Mouse (Mus musculus): ENCODE data around the gene Iqce. TPM values are rescaled to one million over a fixed set of nuclear protein-coding genes. Genes with fewer than 3 reads are reported as not detected.
"Not testable (repeated sequence)": the region's sequence is repeated elsewhere in the genome, so short reads cannot be mapped to it uniquely, and the experiment has no call there.

The Iqce gene
- total and polyA plus RNA-seq, 2 experiments, result 2.3 to 5.5 TPM

- Histone ChIP-seq H3K36me3 (ENCODE audit: control insufficient read depth, insufficient read depth, low read length) (peaks cover 1% of the 10 kb centered on the region; the same call in 1 of the 2 replicates), H3K9ac (ENCODE audit: low read depth, low read length) (no peak overlapping the region), H3K79me2 (ENCODE audit: control insufficient read depth, insufficient read depth, low read length) (no peaks in the 10 kb centered on the region), H3K4me3 (ENCODE audit: insufficient read depth, low read depth, low read length) (no peak overlapping the region), H3K4me1 (ENCODE audit: control insufficient read depth, insufficient read depth, low read length) (no peaks in the 10 kb centered on the region), H3K27me3 (ENCODE audit: control insufficient read depth, insufficient read depth, low read length) (no peaks in the 10 kb centered on the region), H3K27ac (replicated peaks; ENCODE audit: insufficient read depth, low read depth, low read length) (no peak overlapping the region)
- DNase-seq (ENCODE audit: extremely low read depth, low read depth, low spot score), result no peak
- TF ChIP-seq CTCF (IDR thresholded peaks at IDR 0.05; ENCODE audit: low read depth, low read length) (no peak), POLR2A (IDR thresholded peaks at IDR 0.05; ENCODE audit: extremely low read depth, insufficient read depth, low read length) (no peak)
- WGBS, result 94% methylated on average over 11 of the region's 11 CpGs
These were observed 26.5 kb downstream of the Iqce start for GRCm38 (mm10) chr5:140675640-140676039.

- Histone ChIP-seq H3K4me1 (ENCODE audit: control insufficient read depth, insufficient read depth, low read length) (no peaks in the 10 kb centered on the region), H3K9ac (ENCODE audit: low read depth, low read length) (no peak overlapping the region), H3K36me3 (ENCODE audit: control insufficient read depth, insufficient read depth, low read length) (peaks cover 1% of the 10 kb centered on the region; the same call in 1 of the 2 replicates), H3K27ac (replicated peaks; ENCODE audit: insufficient read depth, low read depth, low read length) (no peak overlapping the region), H3K79me2 (ENCODE audit: control insufficient read depth, insufficient read depth, low read length) (no peaks in the 10 kb centered on the region), H3K27me3 (ENCODE audit: control insufficient read depth, insufficient read depth, low read length) (no peaks in the 10 kb centered on the region), H3K4me3 (ENCODE audit: insufficient read depth, low read depth, low read length) (no peak overlapping the region)
- TF ChIP-seq CTCF (IDR thresholded peaks at IDR 0.05; ENCODE audit: low read depth, low read length) (no peak), POLR2A (IDR thresholded peaks at IDR 0.05; ENCODE audit: extremely low read depth, insufficient read depth, low read length) (no peak)
- DNase-seq (ENCODE audit: extremely low read depth, low read depth, low spot score), result no peak
- WGBS, result 89% methylated on average over 11 of the region's 11 CpGs
These were observed 27.1 kb downstream of the Iqce start for GRCm38 (mm10) chr5:140675079-140675478.

DNA sequence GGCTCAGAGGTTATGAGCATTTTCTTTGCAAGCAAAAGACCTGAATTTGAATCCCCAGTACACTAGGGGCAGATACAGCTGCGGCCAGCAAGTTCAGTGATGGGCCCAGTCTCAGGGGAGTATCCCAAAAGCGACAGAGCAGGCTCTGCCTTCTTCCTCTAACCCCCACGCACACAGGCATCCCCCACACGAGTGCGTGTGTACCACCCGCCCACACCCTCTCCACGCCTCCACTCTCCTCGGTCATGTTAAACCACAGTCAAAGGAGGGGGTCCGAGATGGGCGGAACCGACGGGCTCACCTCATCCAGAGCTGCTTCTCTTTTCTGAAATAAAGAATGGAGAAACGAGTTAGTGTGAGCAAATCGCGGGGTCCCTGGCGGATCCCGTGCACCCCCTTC lies 28.1 kb downstream of the Iqce start:
- Histone ChIP-seq H3K4me3 (ENCODE audit: insufficient read depth, low read depth, low read length) (no peak overlapping the region), H3K79me2 (ENCODE audit: control insufficient read depth, insufficient read depth, low read length) (no peaks in the 10 kb centered on the region), H3K9ac (ENCODE audit: low read depth, low read length) (no peak overlapping the region), H3K27ac (replicated peaks; ENCODE audit: insufficient read depth, low read depth, low read length) (no peak overlapping the region), H3K27me3 (ENCODE audit: control insufficient read depth, insufficient read depth, low read length) (no peaks in the 10 kb centered on the region), H3K4me1 (ENCODE audit: control insufficient read depth, insufficient read depth, low read length) (no peaks in the 10 kb centered on the region), H3K36me3 (ENCODE audit: control insufficient read depth, insufficient read depth, low read length) (peaks cover 1% of the 10 kb centered on the region; the same call in 1 of the 2 replicates)
- TF ChIP-seq CTCF (IDR thresholded peaks at IDR 0.05; ENCODE audit: low read depth, low read length) (no peak), POLR2A (IDR thresholded peaks at IDR 0.05; ENCODE audit: extremely low read depth, insufficient read depth, low read length) (no peak)
- no peak for DNase-seq (ENCODE audit: extremely low read depth, low read depth, low spot score)
- WGBS, result 94% methylated on average over 17 of the region's 17 CpGs

DNA sequence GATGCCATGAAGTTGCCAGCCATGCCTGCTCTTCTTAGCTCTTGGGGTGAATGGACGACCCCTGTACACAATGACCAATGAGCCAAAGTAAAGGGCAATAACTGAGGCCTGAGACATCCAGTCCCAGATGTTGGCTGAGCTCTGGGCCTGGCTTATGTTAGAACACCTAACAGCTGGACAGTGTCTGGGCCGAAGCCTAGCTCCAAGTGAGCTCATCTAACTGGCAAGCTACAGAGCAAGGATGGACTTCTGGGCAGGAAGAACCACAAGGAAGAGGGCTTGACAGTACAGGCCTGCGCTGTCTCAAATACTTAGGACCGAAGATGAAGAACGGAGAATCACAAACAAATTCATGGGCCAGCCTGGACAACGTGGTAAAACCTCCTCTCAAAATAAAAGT lies 29.6 kb downstream of the Iqce start:
- not testable (repeated sequence) for H3K4me3 ChIP-seq (ENCODE audit: insufficient read depth, low read depth, low read length); H3K27ac ChIP-seq (replicated peaks; ENCODE audit: insufficient read depth, low read depth, low read length); DNase-seq (ENCODE audit: extremely low read depth, low read depth, low spot score); H3K79me2 ChIP-seq (ENCODE audit: control insufficient read depth, insufficient read depth, low read length); H3K9ac ChIP-seq (ENCODE audit: low read depth, low read length); H3K36me3 ChIP-seq (ENCODE audit: control insufficient read depth, insufficient read depth, low read length); H3K27me3 ChIP-seq (ENCODE audit: control insufficient read depth, insufficient read depth, low read length); H3K4me1 ChIP-seq (ENCODE audit: control insufficient read depth, insufficient read depth, low read length)
- WGBS, result 94% methylated on average over 6 of the region's 6 CpGs

- WGBS, result 94% methylated on average over 6 of the region's 6 CpGs
- Histone ChIP-seq H3K27ac (replicated peaks; ENCODE audit: insufficient read depth, low read depth, low read length) (no peak overlapping the region), H3K36me3 (ENCODE audit: control insufficient read depth, insufficient read depth, low read length) (peaks cover 1% of the 10 kb centered on the region; the same call in 1 of the 2 replicates), H3K9ac (ENCODE audit: low read depth, low read length) (no peak overlapping the region), H3K4me1 (ENCODE audit: control insufficient read depth, insufficient read depth, low read length) (no peaks in the 10 kb centered on the region), H3K27me3 (ENCODE audit: control insufficient read depth, insufficient read depth, low read length) (no peaks in the 10 kb centered on the region), H3K79me2 (ENCODE audit: control insufficient read depth, insufficient read depth, low read length) (no peaks in the 10 kb centered on the region), H3K4me3 (ENCODE audit: insufficient read depth, low read depth, low read length) (no peak overlapping the region)
- TF ChIP-seq CTCF (IDR thresholded peaks at IDR 0.05; ENCODE audit: low read depth, low read length) (no peak), POLR2A (IDR thresholded peaks at IDR 0.05; ENCODE audit: extremely low read depth, insufficient read depth, low read length) (no peak)
- no peak for DNase-seq (ENCODE audit: extremely low read depth, low read depth, low spot score)
These were observed 30.1 kb downstream of the Iqce start for GRCm38 (mm10) chr5:140672115-140672514.

DNA sequence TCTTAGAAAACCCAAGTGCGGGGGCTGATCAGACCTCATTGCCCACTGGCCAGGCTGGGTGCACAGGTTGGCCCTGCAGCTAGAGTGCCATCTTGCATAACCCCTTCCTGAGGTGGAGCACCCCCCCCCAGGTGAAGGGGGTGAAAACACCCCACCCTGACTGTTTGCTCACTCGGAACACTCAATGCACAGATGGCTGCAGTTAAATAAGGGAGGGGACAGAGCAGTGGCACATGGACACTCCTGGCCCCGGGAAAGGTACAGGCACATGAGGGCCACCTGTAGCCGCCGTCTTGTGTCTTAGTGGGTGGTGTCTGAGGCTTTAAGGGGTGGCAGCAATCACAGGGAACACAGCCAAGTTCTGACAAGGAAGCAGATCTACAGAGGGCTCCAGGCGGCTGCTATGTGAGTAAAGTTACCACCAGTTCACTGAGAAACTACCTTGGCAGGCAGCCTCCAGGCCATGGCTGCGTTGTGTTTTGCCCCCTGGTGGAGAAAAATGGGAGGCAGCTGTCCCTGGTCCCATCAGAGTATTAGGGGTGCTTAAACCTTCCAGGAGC lies 38.5 kb downstream of the Iqce start:
- WGBS, result 66% methylated on average over 7 of the region's 7 CpGs
- H3K4me1 ChIP-seq (ENCODE audit: control insufficient read depth, insufficient read depth, low read length), result no peaks in the 10 kb centered on the region
- H3K4me3 ChIP-seq (ENCODE audit: insufficient read depth, low read depth, low read length), result no peak overlapping the region
- TF ChIP-seq POLR2A (IDR thresholded peaks at IDR 0.05; ENCODE audit: extremely low read depth, insufficient read depth, low read length) (no peak), CTCF (IDR thresholded peaks at IDR 0.05; ENCODE audit: low read depth, low read length) (peak; percentile 78)
- no peak for DNase-seq (ENCODE audit: extremely low read depth, low read depth, low spot score)
- H3K27me3 ChIP-seq (ENCODE audit: control insufficient read depth, insufficient read depth, low read length), result no peaks in the 10 kb centered on the region
- no peak overlapping the region for H3K27ac ChIP-seq (replicated peaks; ENCODE audit: insufficient read depth, low read depth, low read length)
- no peaks in the 10 kb centered on the region for H3K36me3 ChIP-seq (ENCODE audit: control insufficient read depth, insufficient read depth, low read length)
- H3K9ac ChIP-seq (ENCODE audit: low read depth, low read length), result no peak overlapping the region
- no peaks in the 10 kb centered on the region for H3K79me2 ChIP-seq (ENCODE audit: control insufficient read depth, insufficient read depth, low read length)
